In genomic region chr7:130780866-130781419, GRCm38 (mm10) we compare ENCODE assay signal across 23 mouse cellular contexts. TPM values are rescaled to one million over a fixed set of nuclear protein-coding genes. Genes with fewer than 3 reads are reported as not detected.
A peak's percentile ranks its signal among the peaks of the same experiment; 100 is the strongest.
DNase-seq lines count a peak whose midpoint lies in the region; ATAC-seq and TF ChIP-seq lines count a peak whose summit lies in the region.
"Had no signal": no experiment of that assay in that cellular context is flagged by ENCODE, and none has a peak within 500 bp of the region (broad histone marks: within the 10 kb centered on the region; RNA-seq: fewer than 3 reads in every experiment).

No protein-coding gene starts in this region.

- no peak for TF ChIP-seq CTCF in gastrocnemius, adult 2 months (IDR thresholded peaks at IDR 0.05)
- TF ChIP-seq CTCF in liver, postnatal 0 days (IDR thresholded peaks at IDR 0.05; ENCODE audit: low read depth): no peak

- WGBS in liver, postnatal 0 days (ENCODE audit: insufficient replicate concordance): 46% methylated on average over 5 of the region's 5 CpGs
- WGBS in liver, embryonic 12.5 days (ENCODE audit: insufficient replicate concordance): 40% methylated on average over 5 of the region's 5 CpGs
- WGBS in heart, embryonic 13.5 days: 26% methylated on average over 5 of the region's 5 CpGs

- no peak for TF ChIP-seq EP300 in liver, postnatal 0 days (IDR thresholded peaks at IDR 0.05; ENCODE audit: low read depth)

- H3K9ac ChIP-seq in liver, postnatal 0 days (replicated peaks): no peak overlapping the region
- no peak overlapping the region for H3K9ac ChIP-seq in liver, embryonic 12.5 days
- H3K9ac ChIP-seq in heart, embryonic 13.5 days: no peak overlapping the region
- H3K9ac ChIP-seq: hindbrain, embryonic 12.5 days; limb, embryonic 13.5 days; liver, embryonic 13.5 days; lung, embryonic 14.5 days; neural tube, embryonic 12.5 days had no signal

- H3K9me3 ChIP-seq in liver, postnatal 0 days (ENCODE audit: low read length): no peaks in the 10 kb centered on the region
- no peaks in the 10 kb centered on the region for H3K9me3 ChIP-seq in liver, embryonic 12.5 days (replicated peaks)
- H3K9me3 ChIP-seq in heart, embryonic 13.5 days: no peaks in the 10 kb centered on the region
- H3K9me3 ChIP-seq: embryonic facial prominence, embryonic 10.5 days; forebrain, embryonic 10.5 days; hindbrain, embryonic 12.5 days; limb, embryonic 13.5 days; liver, embryonic 13.5 days; neural tube, embryonic 12.5 days had no signal

- H3K36me3 ChIP-seq in liver, postnatal 0 days (replicated peaks; ENCODE audit: insufficient read depth, low read length): no peaks in the 10 kb centered on the region
- no peaks in the 10 kb centered on the region for H3K36me3 ChIP-seq in liver, embryonic 12.5 days
- no peaks in the 10 kb centered on the region for H3K36me3 ChIP-seq in heart, embryonic 13.5 days
- H3K36me3 ChIP-seq: embryonic facial prominence, embryonic 10.5 days; forebrain, embryonic 10.5 days; hindbrain, embryonic 12.5 days; limb, embryonic 13.5 days; liver, embryonic 13.5 days; neural tube, embryonic 12.5 days had no signal

- ATAC-seq in liver, postnatal 0 days: peak; percentile 48; the same call in 1 of the 2 replicates
- no peak for ATAC-seq in liver, embryonic 12.5 days
- ATAC-seq in heart, embryonic 13.5 days (ENCODE audit: extremely low read depth, insufficient number of reproducible peaks, low FRiP score, low TSS enrichment): no peak
- ATAC-seq: CD4-positive, CD25-positive, alpha-beta regulatory T cell, adult 4 months; forebrain, embryonic 16.5 days had no signal

- no peak overlapping the region for H3K4me3 ChIP-seq in gastrocnemius, adult 2 months
- no peak overlapping the region for H3K4me3 ChIP-seq in liver, postnatal 0 days (ENCODE audit: low read depth, low read length)
- H3K4me3 ChIP-seq in liver, embryonic 12.5 days: no peak overlapping the region
- no peak overlapping the region for H3K4me3 ChIP-seq in heart, embryonic 13.5 days
- H3K4me3 ChIP-seq: embryonic facial prominence, embryonic 10.5 days; forebrain, embryonic 10.5 days; hindbrain, embryonic 12.5 days; limb, embryonic 13.5 days; liver, embryonic 13.5 days; neural tube, embryonic 12.5 days had no signal

- peaks cover 1% of the 10 kb centered on the region; the same call in 1 of the 2 replicates for H3K4me1 ChIP-seq in liver, postnatal 0 days (ENCODE audit: insufficient read depth)
- H3K4me1 ChIP-seq in liver, embryonic 12.5 days: no peaks in the 10 kb centered on the region
- peaks cover 27% of the 10 kb centered on the region for H3K4me1 ChIP-seq in heart, embryonic 13.5 days
- H3K4me1 ChIP-seq: embryonic facial prominence, embryonic 10.5 days; forebrain, embryonic 10.5 days; hindbrain, embryonic 12.5 days; liver, embryonic 13.5 days had no signal

- H3K4me2 ChIP-seq in liver, postnatal 0 days (ENCODE audit: low read depth, low read length): no peak overlapping the region
- no peak overlapping the region for H3K4me2 ChIP-seq in liver, embryonic 12.5 days
- no peak overlapping the region for H3K4me2 ChIP-seq in heart, embryonic 13.5 days
- H3K4me2 ChIP-seq: hindbrain, embryonic 12.5 days; limb, embryonic 13.5 days; liver, embryonic 13.5 days; lung, embryonic 14.5 days; neural tube, embryonic 12.5 days had no signal

- H3K27me3 ChIP-seq in liver, postnatal 0 days (ENCODE audit: insufficient read depth, low read length): no peaks in the 10 kb centered on the region
- peaks cover 19% of the 10 kb centered on the region for H3K27me3 ChIP-seq in liver, embryonic 12.5 days (replicated peaks)
- H3K27me3 ChIP-seq in heart, embryonic 13.5 days (replicated peaks): no peaks in the 10 kb centered on the region
- H3K27me3 ChIP-seq: hindbrain, embryonic 12.5 days; limb, embryonic 13.5 days; neural tube, embryonic 12.5 days had no signal

- intact Hi-C loops in gastrocnemius, adult 2 months (cut with DNase I): no loop called here
- intact Hi-C loops in gastrocnemius, postnatal 14 days (cut with DNase I; ENCODE audit: low total_unique reads): loop anchor here (5.0 kb wide), 1 partner anchor 46 kb away; no protein-coding TSS in a partner anchor

- H3K27ac ChIP-seq in gastrocnemius, adult 2 months: peak overlapping the region; percentile 78
- no peak overlapping the region for H3K27ac ChIP-seq in liver, postnatal 0 days (ENCODE audit: low read depth)
- H3K27ac ChIP-seq in liver, embryonic 12.5 days: no peak overlapping the region
- H3K27ac ChIP-seq in heart, embryonic 13.5 days (replicated peaks): peak overlapping the region; percentile 70
- H3K27ac ChIP-seq: embryonic facial prominence, embryonic 10.5 days; forebrain, embryonic 10.5 days; hindbrain, embryonic 12.5 days; kidney, postnatal 0 days; limb, embryonic 13.5 days; liver, embryonic 13.5 days; neural tube, embryonic 12.5 days had no signal

- DNase-seq in gastrocnemius, adult 2 months: peak; percentile 76
- DNase-seq in gastrocnemius, postnatal 14 days: no peak
- DNase-seq in liver, postnatal 0 days: no peak
- peak; percentile 52 for DNase-seq in skeletal muscle tissue, adult 2 months (ENCODE audit: low read depth, low spot score)
- no peak for DNase-seq in right cerebral cortex, postnatal 4 days
- DNase-seq: cerebellum, adult 11 months; cerebellum, postnatal 10 days; kidney, adult 18-20 months; layer of hippocampus, adult 9-11 months; liver, embryonic 13.5 days; lung, embryonic 14.5 days; midbrain, embryonic 14.5 days had no signal

RNA-seq across cellular contexts. Expression of gene Btbd16, which starts 7.1 kb away (rescaled TPM):
- not detected for total RNA-seq in gastrocnemius, adult 2 months (2021)
- total RNA-seq in gastrocnemius, postnatal 14 days (2021): under 1 TPM in 1 of 2 experiments, not detected in 1; 0.14 TPM
- 0.38 and 0.52 TPM in 2 replicates for polyA plus RNA-seq in liver, postnatal 0 days (2015; fragmentation: Nextera tagmentation; extraction: Ambion mirVana)
- not detected in 2 replicates for polyA plus RNA-seq in liver, embryonic 12.5 days (2016; fragmentation: Nextera tagmentation; extraction: Ambion mirVana)
- 0.13 TPM in 1 of 2 replicates, not detected in the other for polyA plus RNA-seq in heart, embryonic 13.5 days (2015; fragmentation: Nextera tagmentation; extraction: Ambion mirVana)
- total RNA-seq: adrenal gland, postnatal 36 days had no signal
- polyA plus RNA-seq: forebrain, embryonic 10.5 days; forebrain, embryonic 16.5 days; hindbrain, embryonic 12.5 days; kidney, postnatal 0 days; liver, embryonic 13.5 days; lung, embryonic 14.5 days; midbrain, embryonic 14.5 days had no signal

Comparison
In these comparisons a context has a peak if more than half of its experiments do, and no peak if none do; other contexts are left out.
1. DNase-seq: peak in gastrocnemius, adult 2 months (single experiment) and skeletal muscle tissue, adult 2 months (single experiment); none in gastrocnemius, postnatal 14 days (single experiment), liver, postnatal 0 days (single experiment) and right cerebral cortex, postnatal 4 days (single experiment).
2. H3K27ac ChIP-seq: peak in gastrocnemius, adult 2 months (single experiment) and heart, embryonic 13.5 days (single experiment); none in liver, postnatal 0 days (single experiment) and liver, embryonic 12.5 days (single experiment).